Mouse (Mus musculus) G1E (cell line): ENCODE measurements around the gene Sfrp5.

Experiments used
- CTCF ChIP-seq: IDR thresholded peaks from 2 replicates; pipeline ENCODE4 v1.5.1; 2012; ENCODE audit warnings: low read depth, low read length, inconsistent platforms, mixed read lengths
- GATA1 ChIP-seq: IDR thresholded peaks from 2 replicates; pipeline ENCODE4 v1.6.1; 2012; ENCODE audit warnings: borderline replicate concordance, low read length, inconsistent platforms, mixed read lengths

- TF ChIP-seq CTCF (no peak), GATA1 (no peak)
Observed at GRCm38 (mm10) chr19:42167489-42167888, 34.6 kb downstream of the Sfrp5 start.
